Mouse (Mus musculus): ENCODE measurements around the gene Tesc. TPM values are rescaled to one million over a fixed set of nuclear protein-coding genes. Genes with fewer than 3 reads are reported as not detected.

Gene Tesc
- polyA plus RNA-seq, 1 experiment from 2014 or later, result 9.8 TPM

- WGBS, result 63% methylated on average over 4 of the region's 4 CpGs
- no peak overlapping the region for H3K4me2 ChIP-seq (ENCODE audit: low read depth, low read length)
- peaks cover 21% of the 10 kb centered on the region for H3K27me3 ChIP-seq (ENCODE audit: control insufficient read depth, insufficient read depth, low read length)
- H3K9me3 ChIP-seq (replicated peaks; ENCODE audit: control insufficient read depth, low read length), result peaks cover 7% of the 10 kb centered on the region
- peaks cover 25% of the 10 kb centered on the region for H3K4me1 ChIP-seq (ENCODE audit: control insufficient read depth, insufficient read depth, low read length)
- no peaks in the 10 kb centered on the region for H3K36me3 ChIP-seq (ENCODE audit: control insufficient read depth, insufficient read depth)
- H3K27ac ChIP-seq (ENCODE audit: low read length), result no peak overlapping the region
- no peak overlapping the region for H3K9ac ChIP-seq (ENCODE audit: low read length)
- no peak overlapping the region for H3K4me3 ChIP-seq (ENCODE audit: low read length)
- no peak for ATAC-seq (replicated peaks; ENCODE audit: extremely low read depth, insufficient read depth, low FRiP score)
These were observed 4.0 kb downstream of the Tesc start for GRCm38 (mm10) chr5:118031508-118031907.

- no peak for ATAC-seq (replicated peaks; ENCODE audit: extremely low read depth, insufficient read depth, low FRiP score)
- H3K4me1 ChIP-seq (ENCODE audit: control insufficient read depth, insufficient read depth, low read length), result peaks cover 21% of the 10 kb centered on the region
- peaks cover 6% of the 10 kb centered on the region for H3K27me3 ChIP-seq (ENCODE audit: control insufficient read depth, insufficient read depth, low read length)
- 8% methylated on average over 4 of the region's 4 CpGs for WGBS
- no peak overlapping the region for H3K27ac ChIP-seq (ENCODE audit: low read length)
- no peaks in the 10 kb centered on the region for H3K36me3 ChIP-seq (ENCODE audit: control insufficient read depth, insufficient read depth)
- no peak overlapping the region for H3K4me2 ChIP-seq (ENCODE audit: low read depth, low read length)
- no peak overlapping the region for H3K9ac ChIP-seq (ENCODE audit: low read length)
- no peak overlapping the region for H3K4me3 ChIP-seq (ENCODE audit: low read length)
- peaks cover 7% of the 10 kb centered on the region for H3K9me3 ChIP-seq (replicated peaks; ENCODE audit: control insufficient read depth, low read length)
These were observed 5.8 kb downstream of the Tesc start for GRCm38 (mm10) chr5:118033328-118033727.

- WGBS, result 52% methylated on average over 6 of the region's 6 CpGs
- H3K4me3 ChIP-seq (ENCODE audit: low read length), result no peak overlapping the region
- H3K9ac ChIP-seq (ENCODE audit: low read length), result no peak overlapping the region
- H3K27ac ChIP-seq (ENCODE audit: low read length), result no peak overlapping the region
- H3K9me3 ChIP-seq (replicated peaks; ENCODE audit: control insufficient read depth, low read length), result peaks cover 7% of the 10 kb centered on the region
- no peak overlapping the region for H3K4me2 ChIP-seq (ENCODE audit: low read depth, low read length)
- no peak for ATAC-seq (replicated peaks; ENCODE audit: extremely low read depth, insufficient read depth, low FRiP score)
- peaks cover 2% of the 10 kb centered on the region for H3K27me3 ChIP-seq (ENCODE audit: control insufficient read depth, insufficient read depth, low read length)
- H3K4me1 ChIP-seq (ENCODE audit: control insufficient read depth, insufficient read depth, low read length), result peaks cover 16% of the 10 kb centered on the region
- no peaks in the 10 kb centered on the region for H3K36me3 ChIP-seq (ENCODE audit: control insufficient read depth, insufficient read depth)
These were observed 6.2 kb downstream of the Tesc start for GRCm38 (mm10) chr5:118033740-118034139.

- WGBS, result 86% methylated on average over 1 of the region's 1 CpGs
- Histone ChIP-seq H3K4me2 (ENCODE audit: low read depth, low read length) (no peak overlapping the region), H3K9me3 (replicated peaks; ENCODE audit: control insufficient read depth, low read length) (peaks cover 7% of the 10 kb centered on the region), H3K9ac (ENCODE audit: low read length) (no peak overlapping the region), H3K27me3 (ENCODE audit: control insufficient read depth, insufficient read depth, low read length) (no peaks in the 10 kb centered on the region), H3K36me3 (ENCODE audit: control insufficient read depth, insufficient read depth) (no peaks in the 10 kb centered on the region), H3K4me1 (ENCODE audit: control insufficient read depth, insufficient read depth, low read length) (peaks cover 10% of the 10 kb centered on the region), H3K4me3 (ENCODE audit: low read length) (no peak overlapping the region), H3K27ac (ENCODE audit: low read length) (no peak overlapping the region)
- no peak for ATAC-seq (replicated peaks; ENCODE audit: extremely low read depth, insufficient read depth, low FRiP score)
These were observed 7.1 kb downstream of the Tesc start for GRCm38 (mm10) chr5:118034632-118035031.

GRCm38 (mm10) chr5:118035786-118036185, 8.2 kb downstream of the Tesc start:
- ATAC-seq (replicated peaks; ENCODE audit: extremely low read depth, insufficient read depth, low FRiP score), result no peak
- Histone ChIP-seq H3K9ac (ENCODE audit: low read length) (no peak overlapping the region), H3K36me3 (ENCODE audit: control insufficient read depth, insufficient read depth) (no peaks in the 10 kb centered on the region), H3K4me3 (ENCODE audit: low read length) (no peak overlapping the region), H3K27me3 (ENCODE audit: control insufficient read depth, insufficient read depth, low read length) (no peaks in the 10 kb centered on the region), H3K4me1 (ENCODE audit: control insufficient read depth, insufficient read depth, low read length) (peaks cover 10% of the 10 kb centered on the region), H3K27ac (ENCODE audit: low read length) (no peak overlapping the region), H3K9me3 (replicated peaks; ENCODE audit: control insufficient read depth, low read length) (peaks cover 7% of the 10 kb centered on the region), H3K4me2 (ENCODE audit: low read depth, low read length) (no peak overlapping the region)
- WGBS, result 56% methylated on average over 3 of the region's 3 CpGs

GRCm38 (mm10) chr5:118036888-118037797, 9.6 kb downstream of the Tesc start:
- H3K27me3 ChIP-seq (ENCODE audit: control insufficient read depth, insufficient read depth, low read length), result no peaks in the 10 kb centered on the region
- H3K36me3 ChIP-seq (ENCODE audit: control insufficient read depth, insufficient read depth), result no peaks in the 10 kb centered on the region
- peaks cover 7% of the 10 kb centered on the region for H3K9me3 ChIP-seq (replicated peaks; ENCODE audit: control insufficient read depth, low read length)
- H3K9ac ChIP-seq (ENCODE audit: low read length), result peak overlapping the region; percentile 48
- no peak overlapping the region for H3K27ac ChIP-seq (ENCODE audit: low read length)
- H3K4me2 ChIP-seq (ENCODE audit: low read depth, low read length), result peak overlapping the region; percentile 53
- H3K4me1 ChIP-seq (ENCODE audit: control insufficient read depth, insufficient read depth, low read length), result peaks cover 10% of the 10 kb centered on the region
- 34% methylated on average over 25 of the region's 25 CpGs for WGBS
- H3K4me3 ChIP-seq (ENCODE audit: low read length), result no peak overlapping the region; the same call in none of the 2 replicates
- peak; percentile 31; the same call in 1 of the 2 replicates for ATAC-seq (replicated peaks; ENCODE audit: extremely low read depth, insufficient read depth, low FRiP score)

GRCm38 (mm10) chr5:118037798-118038484, 10.4 kb downstream of the Tesc start:
- Histone ChIP-seq H3K36me3 (ENCODE audit: control insufficient read depth, insufficient read depth) (no peaks in the 10 kb centered on the region), H3K4me2 (ENCODE audit: low read depth, low read length) (peak overlapping the region; percentile 53), H3K27me3 (ENCODE audit: control insufficient read depth, insufficient read depth, low read length) (no peaks in the 10 kb centered on the region), H3K4me1 (ENCODE audit: control insufficient read depth, insufficient read depth, low read length) (peaks cover 10% of the 10 kb centered on the region), H3K4me3 (ENCODE audit: low read length) (no peak overlapping the region; the same call in 1 of the 2 replicates), H3K9ac (ENCODE audit: low read length) (peak overlapping the region; percentile 48; the same call in 1 of the 2 replicates), H3K27ac (ENCODE audit: low read length) (no peak overlapping the region), H3K9me3 (replicated peaks; ENCODE audit: control insufficient read depth, low read length) (peaks cover 7% of the 10 kb centered on the region)
- WGBS, result 12% methylated on average over 9 of the region's 10 CpGs
- ATAC-seq (replicated peaks; ENCODE audit: extremely low read depth, insufficient read depth, low FRiP score), result peak; percentile 82

- no peak for ATAC-seq (replicated peaks; ENCODE audit: extremely low read depth, insufficient read depth, low FRiP score)
- Histone ChIP-seq H3K9ac (ENCODE audit: low read length) (no peak overlapping the region), H3K9me3 (replicated peaks; ENCODE audit: control insufficient read depth, low read length) (peaks cover 7% of the 10 kb centered on the region), H3K27ac (ENCODE audit: low read length) (no peak overlapping the region), H3K36me3 (ENCODE audit: control insufficient read depth, insufficient read depth) (no peaks in the 10 kb centered on the region), H3K27me3 (ENCODE audit: control insufficient read depth, insufficient read depth, low read length) (no peaks in the 10 kb centered on the region), H3K4me3 (ENCODE audit: low read length) (no peak overlapping the region), H3K4me1 (ENCODE audit: control insufficient read depth, insufficient read depth, low read length) (peaks cover 10% of the 10 kb centered on the region), H3K4me2 (ENCODE audit: low read depth, low read length) (no peak overlapping the region)
- WGBS, result 35% methylated on average over 12 of the region's 12 CpGs
These were observed 11.7 kb downstream of the Tesc start for GRCm38 (mm10) chr5:118039241-118039668.

GRCm38 (mm10) chr5:118042599-118042998, 15.1 kb downstream of the Tesc start:
- H3K9me3 ChIP-seq (replicated peaks; ENCODE audit: control insufficient read depth, low read length), result no peaks in the 10 kb centered on the region
- ATAC-seq (replicated peaks; ENCODE audit: extremely low read depth, insufficient read depth, low FRiP score), result no peak
- H3K4me1 ChIP-seq (ENCODE audit: control insufficient read depth, insufficient read depth, low read length), result peaks cover 4% of the 10 kb centered on the region
- H3K27me3 ChIP-seq (ENCODE audit: control insufficient read depth, insufficient read depth, low read length), result no peaks in the 10 kb centered on the region
- 72% methylated on average over 6 of the region's 6 CpGs for WGBS
- H3K4me3 ChIP-seq (ENCODE audit: low read length), result no peak overlapping the region
- no peak overlapping the region for H3K9ac ChIP-seq (ENCODE audit: low read length)
- H3K4me2 ChIP-seq (ENCODE audit: low read depth, low read length), result no peak overlapping the region
- H3K36me3 ChIP-seq (ENCODE audit: control insufficient read depth, insufficient read depth), result no peaks in the 10 kb centered on the region
- no peak overlapping the region for H3K27ac ChIP-seq (ENCODE audit: low read length)
